Comparison of ENCODE assay signal across 10 mouse cellular contexts in the genomic region with DNA sequence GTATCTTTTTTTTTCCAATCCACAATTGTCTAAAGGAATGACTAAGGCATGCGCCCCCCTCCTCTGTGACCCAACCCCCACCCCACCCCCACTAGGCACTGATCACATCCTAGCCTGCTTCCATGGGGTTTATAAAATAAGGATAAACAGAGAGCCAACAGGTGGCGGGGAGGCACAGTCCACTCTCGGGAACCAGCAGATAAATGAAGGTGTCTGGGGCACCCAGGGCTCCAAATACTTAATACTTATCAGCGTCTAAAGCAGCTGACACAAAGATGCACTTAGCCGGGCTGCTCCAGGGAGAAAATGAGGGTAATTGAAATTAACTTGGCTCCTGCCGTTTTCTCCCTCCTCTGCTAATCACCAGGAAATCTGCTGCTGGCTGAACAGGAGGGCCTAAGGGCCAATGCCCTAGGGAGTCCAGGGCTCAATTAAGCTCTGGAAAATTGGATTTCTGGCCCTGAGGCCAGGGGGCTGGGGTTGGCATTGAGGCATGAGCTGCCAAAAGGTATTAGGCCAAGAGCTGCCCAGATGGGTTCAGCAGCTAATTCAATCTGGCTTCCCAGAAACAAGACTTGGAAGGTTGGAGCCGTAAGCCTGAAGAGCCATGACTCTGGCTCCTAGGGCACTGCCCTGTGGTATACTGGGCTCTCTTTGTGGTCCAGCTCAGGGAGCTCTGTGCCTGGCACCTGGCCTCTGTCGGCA. TPM values are rescaled to one million over a fixed set of nuclear protein-coding genes. Genes with fewer than 3 reads are reported as not detected.
A peak's percentile ranks its signal among the peaks of the same experiment; 100 is the strongest.
DNase-seq lines count a peak whose midpoint lies in the region.
"Had no signal": no experiment of that assay in that cellular context is flagged by ENCODE, and none has a peak within 500 bp of the region (broad histone marks: within the 10 kb centered on the region; RNA-seq: fewer than 3 reads in every experiment).

No protein-coding gene starts in this region.

- H3K9me3 ChIP-seq in forebrain, embryonic 10.5 days = no peaks in the 10 kb centered on the region
- H3K9me3 ChIP-seq: G1E had no signal

- intact Hi-C loops in heart, postnatal 36 days (cut with DNase I) = no loop called here

- peaks cover 34% of the 10 kb centered on the region for H3K4me1 ChIP-seq in forebrain, embryonic 10.5 days

- 13% methylated on average over 8 of the region's 8 CpGs for WGBS in forebrain, embryonic 10.5 days

- peaks cover 14% of the 10 kb centered on the region for H3K27me3 ChIP-seq in forebrain, embryonic 10.5 days (ENCODE audit: poor library complexity, severe bottlenecking)

- H3K4me3 ChIP-seq in forebrain, embryonic 10.5 days = no peak overlapping the region
- H3K4me3 ChIP-seq: myocyte had no signal

- H3K27ac ChIP-seq in forebrain, embryonic 10.5 days = peak overlapping the region; percentile 70

- DNase-seq in right cerebral cortex, adult 18-20 months = peak; percentile 15
- DNase-seq in right cerebral cortex, postnatal 14 days = no peak
- peak; percentile 53 for DNase-seq in forebrain, embryonic 10.5 days (ENCODE audit: extremely low spot score, low spot score)
- DNase-seq in layer of hippocampus, postnatal 10 days (ENCODE audit: low spot score in 2 of 2) = peak; percentile 31 to 36
- DNase-seq in retina, postnatal 1 day = peak; percentile 99
- DNase-seq in heart, postnatal 36 days = no peak
- no peak for DNase-seq in kidney, adult 9 months
- no peak for DNase-seq in thymus, postnatal 14 days

- no peaks in the 10 kb centered on the region for H3K36me3 ChIP-seq in forebrain, embryonic 10.5 days (replicated peaks)
- H3K36me3 ChIP-seq: G1E had no signal

RNA-seq across cellular contexts. Expression of a gene that starts 18.8 kb away (rescaled TPM):
- polyA plus RNA-seq in forebrain, embryonic 10.5 days (2016; fragmentation: Nextera tagmentation; extraction: Ambion mirVana) = 1.6 and 1.8 TPM in 2 replicates
- under 1 TPM in 1 of 2 experiments, not detected in 1; 0.11 TPM for total RNA-seq in layer of hippocampus, postnatal 10 days (2021)
- under 1 TPM in 1 of 2 experiments, not detected in 1; 0.08 TPM for total RNA-seq in heart, postnatal 36 days (2021)
- polyA plus RNA-seq: G1E had no signal

RNA-seq across cellular contexts. Expression of a gene that starts 41.0 kb away (rescaled TPM):
- 4.9 and 5.4 TPM in 2 replicates for polyA plus RNA-seq in forebrain, embryonic 10.5 days (2016; fragmentation: Nextera tagmentation; extraction: Ambion mirVana)
- 1 to 10 TPM; 1.2 to 1.7 TPM for total RNA-seq in layer of hippocampus, postnatal 10 days (2021)
- total RNA-seq in heart, postnatal 36 days (2021) = not detected
- polyA plus RNA-seq: G1E, myocyte had no signal

Comparison
In these comparisons a context has a peak if more than half of its experiments do, and no peak if none do; other contexts are left out.
1. DNase-seq: peak in right cerebral cortex, adult 18-20 months (single experiment), forebrain, embryonic 10.5 days (single experiment), layer of hippocampus, postnatal 10 days (2 of 2) and retina, postnatal 1 day (single experiment); none in right cerebral cortex, postnatal 14 days (single experiment), heart, postnatal 36 days (0 of 2), kidney, adult 9 months (single experiment) and thymus, postnatal 14 days (single experiment).